Mouse (Mus musculus) limb, embryonic 12.5 days (tissue): ENCODE measurements at regions not wholly inside any gene's neighbourhood (a gene's known extent, or its start where the extent isn't known, plus 50 kb on each side); places are given as distances from the start of the nearest gene placed in this dataset.

ENCODE experiments used
- ATAC-seq: fragments of 200-750 bp; cut with Nextera tagmentation; 2 replicates; pipeline ENCODE4 v1.8.0; 2017; ENCODE audit warnings: low read depth, moderate TSS enrichment; ENCODE audit not compliant: insufficient number of reproducible peaks, insufficient read depth, low FRiP score, low TSS enrichment
- H3K27ac ChIP-seq: fragments of 300-500 bp; sonication (generic); 2 replicates; pipeline ENCODE4 v1.5.1; 2016; ENCODE audit warnings: mild to moderate bottlenecking, moderate library complexity
- H3K27me3 ChIP-seq: fragments of 300-500 bp; sonication (generic); 2 replicates; pipeline ENCODE4 v1.6.1; 2016; ENCODE audit warnings: mild to moderate bottlenecking, moderate library complexity
- H3K36me3 ChIP-seq: fragments of 300-500 bp; sonication (generic); 2 replicates; pipeline ENCODE4 v1.6.1; 2016; ENCODE audit warnings: mild to moderate bottlenecking, moderate library complexity
- H3K4me1 ChIP-seq: fragments of 300-500 bp; sonication (generic); replicated peaks from 2 replicates; pipeline ENCODE4 v1.6.1; 2016
- H3K4me2 ChIP-seq: fragments of 300-500 bp; sonication (generic); 2 replicates; pipeline ENCODE4 v1.6.1; 2016; ENCODE audit warnings: mild to moderate bottlenecking, moderate library complexity
- H3K4me3 ChIP-seq: fragments of 300-500 bp; sonication (generic); replicated peaks from 2 replicates; pipeline ENCODE4 v1.5.1; 2016; ENCODE audit warnings: mild to moderate bottlenecking
- H3K9ac ChIP-seq: fragments of 300-500 bp; sonication (generic); replicated peaks from 2 replicates; pipeline ENCODE4 v1.6.1; 2016; ENCODE audit warnings: mild to moderate bottlenecking, moderate library complexity
- H3K9me3 ChIP-seq: fragments of 300-500 bp; sonication (generic); 2 replicates; pipeline ENCODE4 v1.6.1; 2016; ENCODE audit warnings: mild to moderate bottlenecking, moderate library complexity
- WGBS: fragments of 180-500 bp; shearing (Covaris S2); methylation state at CpG from one replicate; pipeline ENCODE4 v1.1.7; 2016; 5-methylcytosine and 5-hydroxymethylcytosine counted together

- 39% methylated on average over 2 of the region's 2 CpGs for WGBS
- Histone ChIP-seq H3K9me3 (no peaks in the 10 kb centered on the region), H3K4me3 (no peak overlapping the region), H3K27ac (no peak overlapping the region), H3K27me3 (no peaks in the 10 kb centered on the region), H3K9ac (no peak overlapping the region), H3K4me2 (no peak overlapping the region), H3K4me1 (peaks cover 7% of the 10 kb centered on the region; the same call in 1 of the 2 replicates), H3K36me3 (no peaks in the 10 kb centered on the region)
- no peak for ATAC-seq
These were observed 372.7 kb upstream of the Rack1 start for GRCm38 (mm10) chr11:48427423-48427822.

GRCm38 (mm10) chr11:48426446-48426845, 373.7 kb upstream of the Rack1 start:
- WGBS = 53% methylated on average over 1 of the region's 1 CpGs
- no peaks in the 10 kb centered on the region for H3K9me3 ChIP-seq
- ATAC-seq = no peak

GRCm38 (mm10) chr11:48418066-48418756, 381.9 kb upstream of the Rack1 start:
- WGBS = 95% methylated on average over 6 of the region's 6 CpGs
- no peak overlapping the region for H3K27ac ChIP-seq
- H3K4me2 ChIP-seq = no peak overlapping the region
- no peak for ATAC-seq
- H3K4me3 ChIP-seq = no peak overlapping the region
- H3K4me1 ChIP-seq = no peaks in the 10 kb centered on the region
- no peaks in the 10 kb centered on the region for H3K27me3 ChIP-seq
- H3K9ac ChIP-seq = no peak overlapping the region
- no peaks in the 10 kb centered on the region for H3K36me3 ChIP-seq
- H3K9me3 ChIP-seq = no peaks in the 10 kb centered on the region

More at GRCm38 (mm10) chr11:48426446-48426845, 373.7 kb upstream of the Rack1 start:
- H3K27me3 ChIP-seq = no peaks in the 10 kb centered on the region
- H3K4me1 ChIP-seq = peaks cover 7% of the 10 kb centered on the region; the same call in 1 of the 2 replicates
- H3K4me2 ChIP-seq = no peak overlapping the region
- no peak overlapping the region for H3K27ac ChIP-seq
- no peak overlapping the region for H3K4me3 ChIP-seq
- no peak overlapping the region for H3K9ac ChIP-seq
- H3K36me3 ChIP-seq = no peaks in the 10 kb centered on the region

- Histone ChIP-seq H3K9me3 (no peaks in the 10 kb centered on the region), H3K27ac (no peak overlapping the region), H3K36me3 (no peaks in the 10 kb centered on the region), H3K9ac (no peak overlapping the region), H3K4me1 (no peaks in the 10 kb centered on the region), H3K27me3 (no peaks in the 10 kb centered on the region), H3K4me2 (no peak overlapping the region), H3K4me3 (no peak overlapping the region)
- ATAC-seq = no peak
- whole genome bisulfite sequencing = 77% methylated on average over 2 of the region's 2 CpGs
These were observed 382.5 kb upstream of the Rack1 start for GRCm38 (mm10) chr11:48417615-48418014.

GRCm38 (mm10) chr11:48398032-48398431, 402.1 kb upstream of the Rack1 start:
- Histone ChIP-seq H3K4me2 (no peak overlapping the region), H3K27me3 (no peaks in the 10 kb centered on the region), H3K27ac (no peak overlapping the region), H3K9ac (no peak overlapping the region), H3K4me3 (no peak overlapping the region), H3K9me3 (no peaks in the 10 kb centered on the region), H3K36me3 (no peaks in the 10 kb centered on the region), H3K4me1 (no peaks in the 10 kb centered on the region)
- ATAC-seq = no peak
- 52% methylated on average over 2 of the region's 2 CpGs for WGBS

- Histone ChIP-seq H3K9me3 (no peaks in the 10 kb centered on the region), H3K4me1 (no peaks in the 10 kb centered on the region), H3K27me3 (no peaks in the 10 kb centered on the region), H3K4me2 (no peak overlapping the region), H3K4me3 (no peak overlapping the region), H3K27ac (no peak overlapping the region), H3K9ac (no peak overlapping the region), H3K36me3 (no peaks in the 10 kb centered on the region)
- ATAC-seq = no peak
- WGBS = 49% methylated on average over 4 of the region's 4 CpGs
These were observed 392.7 kb upstream of the Sgcd start for GRCm38 (mm10) chr11:48381489-48381888.

- ATAC-seq = no peak
- Histone ChIP-seq H3K27ac (no peak overlapping the region), H3K4me1 (no peaks in the 10 kb centered on the region), H3K4me3 (no peak overlapping the region), H3K36me3 (no peaks in the 10 kb centered on the region), H3K9me3 (no peaks in the 10 kb centered on the region), H3K9ac (no peak overlapping the region), H3K27me3 (no peaks in the 10 kb centered on the region), H3K4me2 (no peak overlapping the region)
- WGBS = 80% methylated on average over 4 of the region's 4 CpGs
These were observed 389.3 kb upstream of the Sgcd start for GRCm38 (mm10) chr11:48378044-48378443.

- Histone ChIP-seq H3K9ac (no peak overlapping the region), H3K27me3 (no peaks in the 10 kb centered on the region), H3K36me3 (no peaks in the 10 kb centered on the region), H3K27ac (no peak overlapping the region), H3K4me3 (no peak overlapping the region), H3K9me3 (no peaks in the 10 kb centered on the region), H3K4me1 (no peaks in the 10 kb centered on the region), H3K4me2 (no peak overlapping the region)
- ATAC-seq = no peak
These were observed 388.5 kb upstream of the Sgcd start for GRCm38 (mm10) chr11:48377269-48377668.

GRCm38 (mm10) chr11:48351349-48352023, 362.7 kb upstream of the Sgcd start:
- Histone ChIP-seq H3K27me3 (no peaks in the 10 kb centered on the region), H3K36me3 (no peaks in the 10 kb centered on the region), H3K4me1 (no peaks in the 10 kb centered on the region), H3K9me3 (no peaks in the 10 kb centered on the region), H3K4me3 (no peak overlapping the region), H3K9ac (no peak overlapping the region), H3K4me2 (no peak overlapping the region), H3K27ac (no peak overlapping the region)
- ATAC-seq = no peak
- 60% methylated on average over 4 of the region's 4 CpGs for WGBS

GRCm38 (mm10) chr11:48314500-48314899, 325.7 kb upstream of the Sgcd start:
- no peak overlapping the region for H3K27ac ChIP-seq
- peak; percentile 87; the same call in 1 of the 2 replicates for ATAC-seq

GRCm38 (mm10) chr11:48295370-48295769, 306.6 kb upstream of the Sgcd start:
- no peak overlapping the region for H3K4me3 ChIP-seq
- WGBS = 50% methylated on average over 3 of the region's 3 CpGs
- no peaks in the 10 kb centered on the region for H3K9me3 ChIP-seq
- H3K36me3 ChIP-seq = no peaks in the 10 kb centered on the region
- no peak overlapping the region for H3K9ac ChIP-seq
- no peak overlapping the region for H3K27ac ChIP-seq
- no peak for ATAC-seq
- H3K27me3 ChIP-seq = no peaks in the 10 kb centered on the region
- no peak overlapping the region for H3K4me2 ChIP-seq
- no peaks in the 10 kb centered on the region for H3K4me1 ChIP-seq

More at GRCm38 (mm10) chr11:48314500-48314899, 325.7 kb upstream of the Sgcd start:
- Histone ChIP-seq H3K9ac (no peak overlapping the region), H3K9me3 (no peaks in the 10 kb centered on the region), H3K4me2 (no peak overlapping the region), H3K27me3 (no peaks in the 10 kb centered on the region), H3K4me3 (no peak overlapping the region), H3K4me1 (no peaks in the 10 kb centered on the region), H3K36me3 (no peaks in the 10 kb centered on the region)
- WGBS = 11% methylated on average over 1 of the region's 1 CpGs

- Histone ChIP-seq H3K27me3 (no peaks in the 10 kb centered on the region), H3K9me3 (no peaks in the 10 kb centered on the region), H3K4me2 (no peak overlapping the region), H3K4me3 (no peak overlapping the region), H3K9ac (no peak overlapping the region), H3K27ac (no peak overlapping the region), H3K4me1 (no peaks in the 10 kb centered on the region), H3K36me3 (no peaks in the 10 kb centered on the region)
- 69% methylated on average over 3 of the region's 3 CpGs for WGBS
- no peak for ATAC-seq
These were observed 273.7 kb upstream of the Sgcd start for GRCm38 (mm10) chr11:48262492-48262891.
